Mouse (Mus musculus): ENCODE measurements around the gene Washc4.

- TF ChIP-seq GATA1 (IDR thresholded peaks at IDR 0.05; ENCODE audit: borderline replicate concordance, low read length) (no peak), FLI1 (IDR thresholded peaks at IDR 0.05; ENCODE audit: low read length) (no peak)
These were observed 102.1 kb downstream of the Washc4 start for GRCm38 (mm10) chr10:83645716-83645990.

All from megakaryocyte, embryonic 14.5 days (primary cell).